Mouse (Mus musculus) T-helper 1 cell (primary cell): Measurements from ENCODE around the gene Sugp2.

Experiments used
- in situ Hi-C: fragments of 300-600 bp; cut with MboI, MseI; formaldehyde crosslinking; loops from one replicate; pipeline ENCODE4 v1.15.1; 2025; ENCODE audit warnings: high pct_unique_total_duplicates

Gene Sugp2

DNA sequence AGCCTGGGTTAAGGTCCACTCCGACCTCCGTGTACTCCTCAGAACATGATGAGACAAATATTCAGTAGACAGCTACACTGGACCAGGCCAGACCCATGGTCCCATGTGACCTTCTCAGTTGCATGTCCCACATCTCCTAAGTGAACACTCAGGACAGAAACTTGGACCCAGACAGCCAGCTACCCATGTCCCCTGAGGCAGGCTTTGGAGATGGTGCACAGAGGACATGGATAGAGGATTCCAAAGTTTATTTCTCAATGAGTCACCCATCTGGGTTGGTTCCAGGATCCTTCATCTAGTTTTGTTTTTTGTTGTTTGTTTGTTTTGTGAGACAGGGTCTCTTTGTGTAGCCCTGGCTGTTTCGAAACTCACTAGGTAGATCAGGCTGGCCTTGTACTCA is 13.1 kb upstream of the Sugp2 start:
- in situ Hi-C loops: no loop called here

DNA sequence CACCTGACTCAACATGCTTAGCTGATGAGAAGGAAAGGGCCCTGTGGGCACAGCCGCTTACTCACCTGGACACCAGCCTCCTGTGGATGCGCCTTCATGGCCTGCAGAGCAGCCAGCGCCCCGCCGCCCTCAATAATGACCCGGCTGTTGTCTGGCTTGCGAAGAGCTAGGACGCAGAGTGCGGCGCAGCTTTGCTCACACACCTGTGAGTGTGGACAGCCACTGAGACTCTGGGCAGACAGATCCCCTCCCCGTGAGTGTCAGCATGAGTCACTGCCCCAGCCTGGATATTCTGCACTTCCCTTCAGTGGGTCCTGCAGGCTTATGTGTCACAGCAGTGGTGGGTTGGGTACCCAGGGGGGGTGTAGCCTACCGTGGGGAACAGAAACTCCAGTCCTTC is 12.0 kb upstream of the Sugp2 start:
- in situ Hi-C loops: no loop called here

DNA sequence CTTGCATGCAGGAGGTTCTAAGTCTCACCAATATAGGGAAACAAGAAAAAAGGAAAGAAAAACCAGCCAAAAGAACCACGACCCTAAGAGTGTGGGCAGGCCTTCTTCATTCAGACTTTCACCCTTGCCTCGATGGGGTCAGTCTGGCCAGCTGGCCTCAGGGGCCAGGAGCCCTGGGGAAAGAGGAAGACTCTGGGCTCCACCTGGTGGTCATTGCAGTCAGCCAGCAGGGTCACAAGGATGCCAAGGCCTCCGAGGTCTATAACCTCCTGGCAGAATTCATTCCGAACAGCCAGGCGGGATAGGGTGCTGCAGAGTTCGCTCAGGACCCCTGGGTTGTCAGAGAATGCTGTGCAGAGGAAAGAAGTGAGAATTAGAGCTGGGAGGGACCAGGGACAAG is 10.7 kb upstream of the Sugp2 start:
- in situ Hi-C loops: no loop called here

DNA sequence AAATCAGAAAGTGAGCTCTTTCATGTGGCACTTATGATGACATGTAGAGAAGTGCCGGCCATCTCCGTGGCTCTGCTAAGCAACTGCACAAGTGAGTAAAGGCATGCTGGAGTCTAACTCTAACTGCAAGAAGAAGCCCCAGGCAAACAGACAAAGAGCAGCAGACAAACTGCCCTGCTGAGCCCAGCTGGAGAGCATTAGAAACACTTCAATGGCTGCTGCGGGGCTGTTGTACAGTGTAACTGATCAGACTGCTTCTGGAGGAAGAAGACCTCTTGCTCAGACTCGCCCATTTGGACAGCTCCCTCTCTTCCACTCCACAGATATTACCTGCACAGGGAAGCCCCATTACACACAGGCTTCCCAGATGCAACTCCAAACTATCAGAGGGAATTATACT is 6.0 kb upstream of the Sugp2 start:
- in situ Hi-C loops: no loop called here

DNA sequence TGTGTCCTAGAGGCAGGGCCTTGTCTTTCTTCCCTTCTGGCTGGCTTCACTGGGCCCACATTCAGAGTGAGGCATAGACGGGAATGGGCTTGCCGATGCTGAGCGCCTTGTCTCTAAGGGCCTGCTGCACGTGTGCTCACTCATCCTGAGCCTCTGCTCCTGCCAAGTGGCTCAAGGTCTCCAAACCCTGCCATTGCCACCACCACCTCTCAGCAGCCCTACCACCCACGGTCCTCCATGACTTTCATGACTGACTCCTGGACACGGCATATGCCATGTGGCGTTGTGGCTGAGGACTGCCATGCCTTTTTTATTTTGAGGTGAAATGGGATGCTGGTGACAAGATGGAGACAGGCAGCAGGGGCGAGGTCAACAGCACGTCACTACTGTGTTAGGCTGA is 3.2 kb upstream of the Sugp2 start:
- in situ Hi-C loops: no loop called here

DNA sequence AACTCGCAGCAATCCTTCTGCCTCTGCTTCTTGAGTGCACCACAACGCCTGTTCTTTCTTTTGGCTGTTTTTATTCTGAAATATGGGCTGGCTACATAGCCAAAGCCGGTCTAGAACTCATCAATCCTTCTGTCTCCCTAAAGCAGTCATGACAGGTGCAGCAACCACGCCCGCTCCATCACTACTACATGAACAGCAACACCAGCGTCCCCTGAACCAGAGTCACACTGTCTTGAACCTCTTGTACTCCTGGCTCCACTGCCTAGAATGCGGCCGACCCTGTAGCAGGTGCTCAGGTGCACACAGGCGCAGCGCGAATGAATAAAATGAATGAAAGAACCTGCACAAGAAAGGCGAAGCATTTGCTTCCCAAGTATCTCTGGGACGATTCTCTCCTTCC is 420 bp upstream of the Sugp2 start:
- in situ Hi-C loops: no loop called here

DNA sequence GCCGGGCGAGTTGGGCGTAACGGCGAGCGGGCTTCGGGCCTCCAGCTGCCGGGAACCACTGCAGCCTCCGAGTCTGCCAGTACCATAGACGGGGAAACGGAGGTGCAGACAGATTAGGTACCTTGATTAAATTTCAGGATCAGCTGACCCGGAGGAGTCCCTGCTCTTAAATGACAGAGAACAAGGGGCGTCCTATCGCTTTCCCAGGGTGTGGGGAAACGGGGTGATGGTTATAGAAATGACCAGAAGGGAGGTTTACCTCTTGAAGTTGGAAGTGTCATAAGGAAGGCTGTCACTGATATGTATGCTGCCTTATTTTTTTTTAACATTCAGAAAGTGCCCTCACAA is 729 bp downstream of the Sugp2 start:
- in situ Hi-C loops: no loop called here

DNA sequence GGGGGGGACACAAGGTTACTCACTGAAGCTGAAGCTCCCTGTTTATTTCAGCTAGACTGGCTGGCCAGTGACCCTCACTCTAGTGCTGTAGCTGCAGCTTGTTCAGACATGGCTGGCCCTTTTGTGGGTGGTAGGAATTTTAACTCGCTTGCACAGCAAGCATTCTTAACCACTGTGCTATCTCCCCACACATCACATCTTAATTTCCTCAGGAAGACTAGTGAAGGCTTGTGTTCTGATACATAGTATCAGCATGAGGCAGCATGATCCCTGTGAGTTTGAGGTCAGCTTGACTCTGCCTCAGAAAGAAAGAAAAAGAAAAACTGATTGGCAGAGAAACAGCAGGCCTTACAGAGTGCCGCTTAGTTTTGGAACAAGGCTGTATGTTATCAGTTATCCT is 3.8 kb downstream of the Sugp2 start:
- in situ Hi-C loops: no loop called here

DNA sequence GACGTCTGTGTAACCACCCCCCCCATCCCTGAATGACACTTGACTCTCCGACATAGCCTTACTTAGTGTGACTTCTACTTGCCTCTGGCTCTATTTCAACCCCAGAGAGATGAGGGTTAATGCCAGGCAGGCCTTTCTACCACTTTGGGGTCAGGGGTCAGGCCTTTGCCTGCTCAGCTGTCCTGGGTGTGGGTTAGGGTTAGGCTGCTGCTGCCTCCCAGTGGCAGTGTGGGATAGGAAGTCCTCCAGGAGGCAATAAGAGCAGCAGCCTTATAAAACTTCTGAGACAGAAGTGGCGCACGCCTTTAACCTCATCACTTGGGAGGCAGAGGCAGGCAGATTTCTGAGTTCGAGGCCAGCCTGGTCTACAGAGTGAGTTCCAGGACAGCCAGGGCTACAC is 6.6 kb downstream of the Sugp2 start:
- in situ Hi-C loops: no loop called here

DNA sequence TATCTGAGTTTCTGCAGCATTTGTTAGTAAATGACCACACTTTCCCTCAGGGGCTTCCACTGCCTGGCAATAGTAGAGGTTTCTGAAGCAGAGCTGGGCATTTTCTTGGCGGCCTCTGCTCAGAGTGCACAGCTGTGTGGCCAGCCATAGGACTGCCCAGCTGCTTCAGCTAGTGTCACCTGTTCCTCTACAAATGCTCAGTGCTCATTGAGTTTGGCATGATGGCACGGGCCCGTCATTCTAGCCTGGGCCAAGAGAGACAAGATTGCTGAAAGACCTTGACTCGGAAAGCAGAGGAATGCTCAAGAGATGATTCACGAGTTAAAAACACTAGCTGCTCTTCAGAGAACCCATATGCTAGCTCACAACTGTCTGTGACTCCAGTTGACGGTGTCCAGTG is 12.6 kb downstream of the Sugp2 start:
- in situ Hi-C loops: no loop called here

DNA sequence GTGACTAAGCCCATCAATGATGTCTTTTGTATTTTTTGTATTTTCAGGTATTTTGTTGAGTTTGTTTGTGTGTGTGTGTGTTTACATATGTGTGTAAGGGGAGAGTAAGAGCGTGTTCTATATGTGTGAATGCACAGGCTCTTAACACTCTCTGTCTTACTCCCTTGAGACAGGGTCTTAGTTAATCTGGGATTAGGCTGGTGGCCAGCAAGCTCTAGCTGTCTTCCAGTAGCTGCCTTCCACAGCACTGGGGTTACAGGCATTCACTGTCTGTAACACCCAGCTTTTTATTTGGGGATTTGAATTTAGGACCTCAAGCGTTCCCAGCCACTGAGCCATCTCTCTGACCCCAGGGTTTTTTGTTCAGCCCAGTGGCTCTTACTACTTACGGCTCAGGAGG is 13.8 kb downstream of the Sugp2 start:
- in situ Hi-C loops: no loop called here

DNA sequence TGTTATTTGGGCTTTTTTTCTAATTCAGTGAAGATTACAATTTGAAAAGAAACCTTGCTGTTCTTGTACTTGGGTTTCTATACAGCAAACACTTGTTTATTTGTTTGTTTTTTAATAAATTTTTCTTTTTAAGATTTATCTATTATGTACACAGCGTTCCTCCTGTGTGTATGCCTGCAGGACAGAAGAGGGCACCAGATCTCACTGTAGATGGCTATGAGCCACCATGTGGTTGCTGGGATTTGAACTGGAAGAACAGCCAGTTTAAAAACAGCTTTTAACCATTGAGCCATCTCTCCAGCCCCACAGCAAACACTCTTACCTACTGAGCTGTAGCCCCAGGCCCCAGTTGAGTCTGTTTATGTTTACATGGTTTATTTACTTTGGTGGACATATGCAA is 20.6 kb downstream of the Sugp2 start:
- in situ Hi-C loops: no loop called here

DNA sequence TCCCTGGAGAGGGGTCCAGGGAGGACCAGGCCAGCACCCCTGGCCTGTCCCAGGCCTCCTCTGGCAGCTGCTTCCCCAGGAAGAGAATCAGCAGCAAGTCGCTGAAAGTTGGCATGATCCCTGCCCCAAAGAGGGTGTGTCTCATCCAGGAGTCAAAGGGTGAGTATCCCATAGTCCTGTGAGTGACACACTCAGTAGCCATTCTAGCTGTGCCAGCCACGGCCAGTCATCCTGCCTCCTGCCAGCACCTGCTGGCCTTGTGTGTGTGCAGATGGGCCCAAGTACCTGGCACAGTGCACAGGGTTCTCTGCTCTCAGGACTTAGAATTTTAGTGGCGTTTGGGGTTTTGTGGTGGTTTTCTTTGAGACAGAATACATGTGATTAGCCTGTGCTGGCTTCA is 23.4 kb downstream of the Sugp2 start:
- in situ Hi-C loops: no loop called here

DNA sequence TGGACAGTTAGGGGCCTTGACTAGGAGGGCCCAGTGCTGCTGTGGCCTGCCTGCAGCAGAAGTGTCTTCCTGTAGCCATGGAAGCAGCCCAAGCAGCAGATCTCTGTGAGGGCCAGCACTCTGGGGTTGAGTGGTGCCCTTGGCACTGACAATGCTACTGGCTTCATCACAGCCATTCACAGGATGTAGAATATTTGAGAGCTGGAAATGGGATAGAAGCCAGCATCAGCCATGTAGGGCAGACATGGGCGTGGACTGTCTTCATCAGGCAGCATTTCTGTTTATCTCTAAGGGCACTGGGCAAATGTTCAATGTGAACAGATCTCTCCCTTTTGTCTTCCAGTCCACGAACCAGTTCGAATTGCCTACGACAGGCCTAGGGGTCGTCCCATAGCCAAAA is 24.6 kb downstream of the Sugp2 start:
- in situ Hi-C loops: no loop called here

DNA sequence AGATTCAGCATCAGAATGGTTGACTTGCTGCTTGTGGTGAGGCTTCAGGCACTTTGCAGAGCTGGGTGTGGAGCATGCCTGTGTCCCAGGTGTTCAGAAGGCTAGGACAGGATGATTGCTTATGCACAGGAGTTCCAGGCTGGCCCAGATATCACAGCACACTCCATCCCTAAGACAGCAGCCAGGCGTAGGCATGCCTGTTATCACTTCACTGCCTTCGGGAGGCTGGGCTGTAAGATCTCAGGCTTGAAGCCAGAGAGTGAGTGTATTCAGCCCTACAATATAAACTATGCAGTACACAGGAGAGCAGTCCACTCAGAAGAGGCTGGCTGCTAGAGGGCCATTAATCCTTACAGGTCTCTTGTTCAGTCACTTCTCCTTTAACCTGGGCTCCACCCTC is 25.0 kb downstream of the Sugp2 start:
- in situ Hi-C loops: no loop called here

DNA sequence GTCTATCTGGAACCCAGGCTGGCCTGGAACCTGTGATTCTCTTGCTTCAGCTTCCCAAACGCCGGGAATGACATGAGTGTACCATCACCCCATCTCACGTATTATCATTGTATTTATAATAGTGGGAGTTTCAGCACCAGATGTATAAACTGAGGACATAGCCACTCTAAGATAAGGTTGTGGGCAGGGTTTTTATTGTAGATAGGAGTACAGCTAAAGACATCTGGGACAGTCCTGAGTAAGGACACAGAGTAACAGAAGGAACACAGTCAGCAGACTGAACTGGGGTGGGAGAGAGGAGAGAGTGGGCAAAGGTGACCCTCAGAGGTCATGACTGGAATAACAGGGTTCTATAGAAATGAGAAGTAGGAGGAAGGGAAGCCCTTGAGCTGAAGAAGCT is 33.6 kb downstream of the Sugp2 start:
- in situ Hi-C loops: no loop called here

DNA sequence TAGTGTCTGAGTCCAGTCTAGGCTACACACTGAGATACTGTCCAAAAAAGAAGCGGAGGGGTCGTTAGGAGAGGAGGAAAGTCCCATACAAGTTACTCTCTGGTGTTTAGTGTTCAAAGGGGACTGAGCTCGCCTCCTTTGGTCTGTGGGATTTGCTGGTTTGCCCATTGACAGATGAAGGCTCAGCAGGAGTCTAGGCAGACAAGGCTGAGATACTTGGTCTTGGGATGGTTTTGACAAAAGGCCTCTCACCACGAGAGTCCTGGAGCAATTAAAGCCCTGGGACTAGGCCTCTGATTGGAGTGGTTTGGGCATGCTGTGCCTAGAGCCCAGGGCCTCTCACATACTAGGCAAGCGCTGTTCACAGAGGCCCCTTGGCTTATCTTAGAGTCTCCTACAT is 34.3 kb downstream of the Sugp2 start:
- in situ Hi-C loops: no loop called here

DNA sequence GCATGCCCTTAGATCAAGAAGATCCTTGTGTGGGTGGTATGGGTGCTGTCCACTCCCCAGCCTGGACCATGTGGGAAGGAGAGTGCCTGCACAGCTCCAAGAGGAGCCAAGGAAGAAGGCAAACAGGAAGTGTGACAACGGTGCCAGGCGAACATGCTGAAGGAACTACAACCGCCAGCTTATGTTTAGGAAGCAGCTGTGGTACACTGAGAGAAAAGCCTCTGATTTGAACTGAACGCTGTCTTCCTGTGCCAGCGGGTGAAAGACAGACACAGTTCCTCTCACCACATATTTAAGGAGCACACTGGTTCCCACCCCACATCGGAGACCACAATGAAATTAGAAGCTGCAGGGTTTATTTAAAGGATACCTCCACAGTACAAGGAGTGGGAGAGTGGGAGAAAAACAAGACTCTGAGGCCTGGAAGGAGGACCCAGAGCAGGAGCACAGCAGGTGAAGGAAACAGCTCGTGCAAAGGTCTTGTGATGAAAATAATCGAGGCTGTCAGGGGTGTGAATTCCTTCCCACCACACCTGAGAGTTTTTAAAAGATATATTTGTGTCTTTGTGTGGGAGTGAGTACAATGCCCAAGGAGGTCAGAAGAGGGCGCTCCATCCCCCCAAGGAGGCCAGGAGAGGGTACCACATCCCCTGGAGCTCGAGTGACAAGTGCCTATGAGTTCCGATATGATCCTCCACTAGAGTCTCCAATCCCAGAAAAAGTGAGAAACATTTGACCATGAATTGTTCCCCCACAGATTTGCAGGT is 35.0 kb downstream of the Sugp2 start:
- in situ Hi-C loops: no loop called here

DNA sequence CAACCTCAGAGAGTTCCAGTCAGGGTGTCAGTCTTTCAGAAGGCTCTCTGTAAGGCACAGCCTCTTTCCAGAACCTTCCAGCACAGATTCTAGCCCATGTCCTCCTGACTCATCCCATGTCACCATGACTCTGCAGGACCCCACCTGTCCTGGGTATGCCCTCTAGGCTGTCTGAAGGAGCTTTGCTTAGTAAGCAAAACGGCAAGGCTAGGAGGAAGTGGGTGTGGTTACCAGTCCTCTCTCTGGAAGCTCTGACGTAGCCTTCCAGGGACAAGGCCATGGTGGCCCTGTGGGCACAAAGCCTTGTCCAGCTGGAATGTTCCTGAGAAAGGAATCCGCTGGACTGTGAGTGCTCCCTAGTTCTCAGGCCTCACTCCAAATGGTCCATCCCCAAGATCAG is 38.9 kb downstream of the Sugp2 start:
- in situ Hi-C loops: no loop called here

DNA sequence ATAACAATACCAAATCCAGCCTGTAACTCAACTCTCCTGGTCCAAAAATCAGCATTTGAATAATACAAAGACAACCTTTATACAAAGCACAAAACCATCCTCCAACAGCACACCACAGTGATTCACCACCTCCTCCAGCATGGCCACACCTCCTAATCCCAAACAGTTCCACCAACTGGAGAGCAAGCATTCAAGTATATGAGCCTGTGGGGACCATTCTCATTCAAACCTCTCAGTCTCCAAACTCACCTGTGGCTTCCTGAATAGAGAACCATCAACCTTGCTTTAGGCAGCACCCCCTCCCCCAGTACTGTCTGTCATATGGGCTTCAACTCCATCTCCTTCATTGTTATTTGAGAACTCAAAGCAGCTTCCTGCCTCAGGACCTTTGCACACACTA is 40.3 kb downstream of the Sugp2 start:
- in situ Hi-C loops: no loop called here

DNA sequence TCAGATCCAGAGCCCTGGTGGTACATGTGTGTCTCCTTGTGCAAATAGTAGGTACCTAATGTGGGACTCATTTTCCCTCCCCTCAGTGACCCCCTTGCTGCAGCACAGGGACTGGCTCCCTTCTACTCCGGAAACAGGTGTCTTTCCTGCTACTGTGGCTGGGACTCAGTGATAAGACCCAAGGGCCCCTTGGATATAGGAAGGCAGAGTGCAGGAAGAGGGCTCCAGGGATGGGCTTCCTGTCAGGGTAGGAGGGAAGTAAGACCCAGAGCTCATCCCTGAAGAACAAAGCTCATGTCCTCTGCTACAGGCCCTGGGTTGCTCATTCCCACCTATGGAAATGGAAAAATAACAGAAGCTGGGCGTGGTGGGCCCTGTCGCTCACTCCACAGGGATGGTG is 42.5 kb downstream of the Sugp2 start:
- in situ Hi-C loops: no loop called here

DNA sequence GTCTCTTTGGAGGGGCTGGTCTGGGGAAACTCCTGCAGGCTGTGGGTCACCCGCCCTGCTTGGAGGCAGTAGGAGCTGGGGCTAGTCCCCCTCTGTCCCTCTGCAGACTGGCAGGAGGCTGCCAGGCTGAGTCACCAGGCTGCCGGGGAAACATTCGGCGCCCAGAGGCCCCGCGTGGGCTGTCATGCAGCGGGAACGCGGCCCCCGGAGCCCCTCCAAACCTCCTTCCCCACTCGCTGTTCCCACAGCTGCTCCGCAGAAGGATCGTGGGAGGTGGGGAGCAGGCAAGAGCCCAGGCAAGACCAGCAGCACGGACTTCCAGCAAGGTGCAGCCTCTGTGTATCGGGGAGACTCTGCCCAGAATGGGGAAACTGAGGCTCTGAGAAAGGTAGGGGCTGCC is 44.1 kb downstream of the Sugp2 start:
- in situ Hi-C loops: no loop called here

DNA sequence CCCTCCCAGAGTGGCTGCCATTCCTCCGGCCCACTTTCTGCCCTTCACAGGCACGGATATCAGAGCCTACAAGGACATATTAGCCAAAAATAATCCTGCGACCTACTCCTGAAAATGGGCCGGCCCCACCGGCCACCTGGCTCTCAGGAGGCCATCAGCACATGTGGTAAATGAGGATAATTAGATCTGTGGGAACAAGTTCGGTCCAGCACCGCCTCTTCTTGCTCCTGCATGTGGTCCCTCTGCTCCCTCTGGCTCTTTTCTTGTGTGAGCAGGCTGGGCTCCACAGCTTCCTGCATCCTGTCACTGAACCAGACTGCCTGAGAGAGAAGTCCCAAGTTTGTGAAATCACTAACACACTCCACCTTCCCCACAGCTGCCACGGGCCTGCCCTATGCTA is 45.2 kb downstream of the Sugp2 start:
- in situ Hi-C loops: no loop called here

DNA sequence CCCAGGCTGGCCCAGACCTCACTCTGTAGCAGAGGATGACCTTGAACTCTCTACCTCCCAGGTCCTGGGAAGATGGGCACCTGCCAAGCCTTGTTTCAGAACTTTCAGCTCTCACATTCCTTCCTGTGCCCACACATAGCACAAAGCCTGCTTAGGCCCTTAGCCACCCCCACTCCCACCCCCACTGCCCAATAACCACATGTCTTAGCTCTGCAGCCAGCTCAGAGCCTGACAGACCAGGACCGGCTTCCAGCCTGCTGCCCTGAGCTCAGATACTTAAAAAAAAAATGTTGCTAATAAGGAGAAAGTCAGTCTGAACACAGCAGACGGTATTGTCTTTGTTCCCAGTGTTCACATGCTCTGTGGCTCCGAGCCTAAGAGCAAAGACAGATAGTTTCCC is 47.0 kb downstream of the Sugp2 start:
- in situ Hi-C loops: no loop called here
